Mouse (Mus musculus): ENCODE data around the gene Tsc22d2.

The Tsc22d2 gene

GRCm38 (mm10) chr3:58513483-58513882 lies 99.0 kb downstream of the Tsc22d2 start:
- no peak for DNase-seq (ENCODE audit: low read depth, low spot score)

DNA sequence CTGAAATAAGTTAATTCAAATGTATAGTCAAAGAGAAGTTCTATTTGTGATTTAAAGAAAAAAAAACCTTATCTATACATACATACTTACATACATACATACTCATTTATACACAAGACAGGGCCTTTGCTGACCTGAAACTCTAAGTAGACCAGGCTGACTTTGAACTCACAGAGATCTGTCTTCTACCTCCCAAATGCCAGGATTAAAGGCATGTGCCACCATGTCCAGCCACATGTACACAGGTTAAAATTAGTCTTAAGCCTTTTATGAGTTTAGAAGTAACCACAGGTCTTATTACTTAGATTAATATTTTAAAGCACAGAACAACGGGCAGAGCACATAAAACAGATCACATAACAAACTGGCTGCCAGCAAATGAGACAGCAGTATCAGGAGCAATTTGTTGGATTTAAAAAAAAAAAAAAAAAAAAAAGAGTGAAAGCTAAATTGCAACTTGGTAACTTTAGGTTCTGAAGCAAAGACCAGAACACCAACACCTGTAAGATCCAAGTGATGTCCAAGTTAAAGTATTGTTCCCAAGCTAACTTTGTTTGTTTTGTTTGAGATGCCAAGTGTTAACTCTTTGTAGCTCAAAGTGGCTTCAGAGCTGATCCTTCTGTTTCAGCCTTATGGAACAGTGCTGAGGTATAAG lies 101.6 kb downstream of the Tsc22d2 start:
- no peak for DNase-seq (ENCODE audit: low read depth, low spot score)

All from retina, adult 2 months (tissue).